Mouse (Mus musculus): ENCODE measurements around the gene Gtf3c2. TPM values are rescaled to one million over a fixed set of nuclear protein-coding genes. Genes with fewer than 3 reads are reported as not detected.
"Not testable (repeated sequence)": the region's sequence is repeated elsewhere in the genome, so short reads cannot be mapped to it uniquely, and the experiment has no call there.

Gene Gtf3c2
- 100 to 1,000 TPM in 1 of 3 experiments, 10 to 100 TPM in 2; 61.8 to 103 (median 81.3) TPM for polyA plus RNA-seq (2017; shearing (Covaris generic))

DNA sequence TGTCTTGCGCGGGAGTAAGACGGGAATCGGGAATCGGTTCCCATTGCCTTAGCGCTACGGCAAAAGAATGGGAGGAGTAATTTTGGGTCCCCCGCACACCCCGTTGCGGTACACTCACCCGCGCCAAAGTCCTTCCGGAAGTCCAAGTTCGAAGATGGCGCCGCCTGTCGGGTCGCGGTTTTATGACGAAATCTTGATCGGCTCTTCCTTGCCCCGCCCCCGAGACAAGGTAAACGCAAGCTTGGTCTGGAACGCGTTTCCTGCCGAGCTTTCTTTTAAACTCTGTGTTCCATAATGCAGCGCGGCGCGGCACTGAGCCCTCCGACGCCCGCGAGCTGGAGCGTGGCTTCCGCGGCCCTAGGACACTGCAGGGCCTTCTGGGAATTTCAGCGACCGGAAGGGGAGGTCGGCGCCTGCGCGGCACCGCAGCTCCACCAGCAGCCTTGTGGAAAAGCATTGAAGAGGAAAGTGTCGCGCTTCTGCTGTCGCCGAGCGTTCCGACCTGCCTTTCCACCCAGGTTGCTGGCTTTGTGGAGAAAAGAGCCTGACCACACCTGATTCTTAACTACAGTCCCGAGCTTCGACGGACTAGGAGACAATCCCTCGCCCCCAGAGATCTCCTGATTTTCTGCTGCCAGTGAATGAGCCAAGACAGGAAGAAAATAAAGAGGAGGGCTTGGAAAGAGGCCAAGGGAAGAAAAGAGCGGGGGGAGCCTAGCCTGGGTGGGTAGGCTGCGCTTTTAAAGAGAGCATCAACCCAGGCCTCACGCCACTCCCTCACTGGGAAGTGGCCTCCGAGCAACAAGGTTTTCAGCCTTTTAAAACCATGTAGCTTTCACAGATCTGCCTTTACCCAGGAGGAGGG lies at the start of gene Gtf3c2, which contains the start of gene Gm29609:
Gene Gtf3c2 (minus strand): TSS at position 379 of the 865 bp plus-strand sequence.
Gene Gm29609 (minus strand): TSS at position 146 of the 865 bp plus-strand sequence.
- ATAC-seq: peak; percentile 94

DNA sequence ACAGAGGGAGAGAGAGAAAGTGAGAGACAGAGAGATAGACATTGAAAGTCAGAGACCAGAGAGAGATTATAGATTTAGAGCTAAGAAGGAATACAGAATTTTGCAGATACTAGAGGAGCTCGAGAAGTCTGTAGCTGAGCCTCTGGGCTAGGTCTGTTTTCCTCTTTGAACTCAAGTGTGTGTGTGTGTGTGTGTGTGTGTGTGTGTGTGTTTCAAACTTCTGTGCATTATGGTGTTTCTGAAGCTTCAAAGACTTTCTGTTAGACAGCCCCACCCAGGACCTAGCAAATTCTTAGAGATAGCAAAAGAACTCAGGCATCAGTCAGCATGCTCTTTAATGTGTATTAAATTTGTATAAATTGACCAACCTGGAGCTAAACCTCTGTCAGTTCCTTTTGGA lies 46.7 kb upstream of the Gtf3c2 start:
- no peak for ATAC-seq

- no peak for ATAC-seq
These were observed 42.8 kb upstream of the Gtf3c2 start for GRCm38 (mm10) chr5:31222696-31223095.

- no peak for ATAC-seq
These were observed 41.5 kb upstream of the Gtf3c2 start for GRCm38 (mm10) chr5:31221304-31221945.

- peak; percentile 92 for ATAC-seq
These were observed 40.7 kb upstream of the Gtf3c2 start, which contains the start of gene Ppm1g for GRCm38 (mm10) chr5:31220448-31221303. Gene Ppm1g (minus strand): TSS chr5:31220687.

DNA sequence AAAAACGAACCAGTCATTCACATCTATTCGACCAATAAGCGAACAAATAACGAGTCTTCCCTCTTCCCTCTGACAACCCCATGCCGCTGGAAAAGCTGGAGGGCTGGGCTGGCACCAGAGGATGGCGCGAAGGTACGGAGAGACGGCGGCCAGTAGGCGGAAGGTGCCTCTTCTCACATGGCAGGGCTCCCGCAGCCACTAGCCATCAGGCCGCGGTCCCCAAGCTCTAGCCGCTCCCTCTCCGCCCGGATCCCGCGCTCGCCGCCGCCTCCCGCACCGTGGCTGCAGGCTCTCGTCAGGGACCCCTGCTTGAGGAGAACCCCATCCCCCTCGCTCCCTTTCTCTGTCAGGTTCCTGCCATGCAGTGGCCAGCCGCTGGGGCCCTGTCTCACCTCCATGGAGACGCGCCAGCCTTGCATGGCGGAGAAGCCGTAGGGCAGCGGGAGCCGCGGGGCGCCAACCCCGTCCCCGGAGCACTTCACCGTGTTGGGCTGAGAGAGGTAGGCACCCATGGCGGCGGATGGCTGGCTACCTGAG lies 40.0 kb upstream of the Gtf3c2 start:
- ATAC-seq: peak; percentile 31

DNA sequence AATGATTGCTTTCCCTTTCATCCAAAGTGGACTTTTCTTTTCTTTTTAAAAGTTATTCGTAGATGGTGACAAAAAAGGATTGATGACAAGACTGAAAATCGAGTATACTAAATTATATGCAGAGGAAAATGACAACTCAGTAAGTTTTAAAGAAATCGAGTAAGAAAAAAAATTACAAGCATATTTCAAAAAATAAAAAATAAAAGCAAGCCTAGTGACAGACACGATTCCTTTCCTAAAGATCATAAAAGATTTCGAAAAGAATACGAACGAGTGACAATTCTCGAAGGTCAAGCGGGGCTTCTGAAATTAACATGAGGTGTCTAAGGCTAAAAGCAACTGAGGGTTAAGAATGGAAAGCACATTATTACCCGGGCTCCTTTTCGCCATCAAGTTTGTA lies 39.5 kb upstream of the Gtf3c2 start:
- no peak for ATAC-seq

GRCm38 (mm10) chr5:31219070-31219469 lies 39.1 kb upstream of the Gtf3c2 start:
- ATAC-seq: no peak

- peak; percentile 24 for ATAC-seq
These were observed 38.4 kb upstream of the Gtf3c2 start for GRCm38 (mm10) chr5:31218294-31218693.

DNA sequence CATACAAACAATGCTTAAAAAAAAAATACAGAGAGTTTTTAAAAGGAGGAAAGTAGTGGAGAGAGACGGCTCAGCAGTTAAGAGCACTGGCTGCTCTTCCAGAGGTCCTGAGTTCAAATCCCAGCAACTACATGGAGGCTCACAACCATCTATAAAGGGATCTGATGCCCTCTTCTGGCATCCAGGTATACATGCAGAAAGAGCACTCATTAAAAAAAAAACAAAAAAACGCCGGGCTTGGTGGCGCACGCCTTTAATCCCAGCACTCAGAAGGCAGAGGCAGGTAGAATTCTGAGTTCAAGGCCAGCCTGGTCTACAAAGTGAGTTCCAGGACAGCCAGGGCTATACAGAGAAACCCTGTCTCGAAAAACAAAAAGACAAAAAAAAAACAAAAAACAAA lies 36.6 kb upstream of the Gtf3c2 start:
- ATAC-seq: not testable (repeated sequence)

- ATAC-seq: no peak
These were observed 24.5 kb upstream of the Gtf3c2 start for GRCm38 (mm10) chr5:31204421-31204820.

DNA sequence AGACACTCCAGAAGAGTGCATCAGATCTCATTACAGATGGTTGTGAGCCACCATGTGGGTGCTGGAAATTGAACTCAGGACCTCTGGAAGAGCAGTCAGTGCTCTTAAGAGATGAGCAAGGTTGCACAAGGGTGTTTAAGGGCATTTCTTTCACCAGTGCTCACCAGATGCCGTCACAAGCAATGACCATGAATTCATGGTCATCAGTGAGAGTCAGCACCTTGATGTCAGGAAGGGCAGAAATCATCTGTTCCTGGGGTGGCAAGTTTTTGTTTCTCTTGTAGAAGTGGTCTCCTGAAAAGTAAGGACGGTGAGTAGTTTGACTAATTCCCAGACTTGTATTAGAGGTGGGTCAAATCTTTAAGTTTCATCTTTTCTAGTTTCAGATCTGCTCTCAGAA lies 23.9 kb upstream of the Gtf3c2 start:
- no peak for ATAC-seq

DNA sequence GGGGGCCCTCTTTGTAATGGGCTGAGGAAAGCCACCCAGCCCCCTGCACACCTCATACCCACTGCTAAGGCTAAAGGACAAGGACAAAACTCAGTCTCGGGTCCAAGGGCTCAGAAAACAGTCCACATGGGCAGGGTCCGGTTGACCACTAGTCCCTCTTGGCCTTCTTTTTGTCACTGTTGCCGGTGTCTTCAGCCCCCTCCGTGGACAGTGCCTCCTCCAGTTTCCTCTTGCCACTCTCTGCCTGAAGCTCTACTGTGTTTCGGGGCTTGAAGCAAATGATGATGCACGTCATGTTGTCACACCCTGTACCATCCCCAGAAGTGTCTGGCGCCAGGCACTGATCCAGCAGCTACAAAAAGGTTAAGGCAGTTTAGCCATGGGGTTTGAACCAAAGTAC lies 23.0 kb upstream of the Gtf3c2 start:
- ATAC-seq: no peak

DNA sequence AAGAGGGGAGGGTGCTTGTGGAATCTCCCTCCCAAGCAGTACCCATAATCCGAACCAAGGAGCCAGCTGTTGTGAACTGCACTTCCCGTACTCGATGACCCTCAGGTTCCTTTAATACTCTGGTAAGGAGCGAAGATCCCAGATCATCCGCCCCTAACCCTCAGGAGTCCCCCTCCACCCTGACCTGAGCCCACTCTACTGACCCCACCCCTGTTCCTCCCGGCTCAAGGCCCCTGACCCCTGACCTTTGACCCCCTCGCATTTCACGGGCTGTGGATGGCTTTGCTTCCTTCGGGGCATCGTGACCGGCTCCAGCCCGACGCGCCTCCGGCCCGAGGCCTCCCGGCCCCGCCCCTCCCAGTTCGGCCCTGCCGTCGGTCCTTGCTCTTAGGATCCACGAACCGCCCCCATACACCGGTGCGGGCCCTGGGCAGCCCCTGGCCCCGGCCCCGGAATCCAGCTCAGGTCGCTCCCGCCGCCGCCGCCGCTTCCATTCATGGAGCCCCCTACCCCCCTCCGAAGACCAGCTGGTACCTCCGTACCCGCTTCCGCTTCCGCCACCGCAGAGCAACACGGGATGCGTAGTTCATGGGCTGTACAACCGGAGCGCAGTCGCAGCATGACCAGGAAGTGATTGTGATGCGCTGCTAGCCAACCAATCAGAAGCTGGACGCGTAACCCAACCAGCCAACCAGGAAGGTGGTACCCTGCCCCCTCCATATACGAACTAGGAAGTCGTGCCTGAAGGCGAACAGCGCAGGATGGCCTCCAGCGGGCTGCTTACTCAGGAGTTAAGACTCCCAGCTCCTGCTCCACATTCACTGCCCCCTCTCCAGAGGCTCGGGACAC lies 22.0 kb upstream of the Gtf3c2 start, which contains the start of gene Zfp513:
Gene Zfp513 (minus strand): TSS at position 562 of the 849 bp plus-strand sequence.
- peak; percentile 99 for ATAC-seq

- no peak for ATAC-seq
These were observed 21.2 kb upstream of the Gtf3c2 start for GRCm38 (mm10) chr5:31201042-31201741.

GRCm38 (mm10) chr5:31200327-31200768 lies 20.4 kb upstream of the Gtf3c2 start:
- ATAC-seq: no peak

- ATAC-seq: no peak
These were observed 19.9 kb upstream of the Gtf3c2 start for GRCm38 (mm10) chr5:31199893-31200292.

DNA sequence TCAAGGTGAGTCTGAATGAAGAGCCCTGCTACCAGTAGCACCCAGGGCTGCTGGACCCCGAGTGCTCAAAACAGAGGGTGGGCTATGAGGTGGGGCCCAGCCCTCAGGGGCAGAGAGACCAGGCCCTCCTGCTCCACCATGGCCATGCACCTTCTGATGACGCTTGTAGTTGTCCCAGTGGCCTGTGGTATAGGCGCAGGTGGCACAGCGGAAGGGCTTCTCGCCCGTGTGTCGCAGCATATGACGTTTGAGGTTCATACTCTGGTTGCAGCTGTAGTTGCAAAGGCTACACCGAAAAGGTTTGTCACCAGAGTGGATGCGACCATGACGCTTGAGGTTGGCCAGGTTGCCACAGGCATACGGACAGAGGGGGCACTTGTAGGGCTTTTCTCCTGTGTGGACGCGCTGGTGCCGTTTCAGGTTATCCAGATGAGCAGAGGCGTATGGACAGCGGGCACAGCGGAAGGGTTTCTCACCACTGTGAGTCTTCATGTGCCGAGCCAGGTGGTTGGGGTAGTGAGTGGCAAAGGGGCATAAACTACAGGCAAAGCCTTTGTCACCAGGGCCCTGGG lies 19.5 kb upstream of the Gtf3c2 start:
- no peak for ATAC-seq

DNA sequence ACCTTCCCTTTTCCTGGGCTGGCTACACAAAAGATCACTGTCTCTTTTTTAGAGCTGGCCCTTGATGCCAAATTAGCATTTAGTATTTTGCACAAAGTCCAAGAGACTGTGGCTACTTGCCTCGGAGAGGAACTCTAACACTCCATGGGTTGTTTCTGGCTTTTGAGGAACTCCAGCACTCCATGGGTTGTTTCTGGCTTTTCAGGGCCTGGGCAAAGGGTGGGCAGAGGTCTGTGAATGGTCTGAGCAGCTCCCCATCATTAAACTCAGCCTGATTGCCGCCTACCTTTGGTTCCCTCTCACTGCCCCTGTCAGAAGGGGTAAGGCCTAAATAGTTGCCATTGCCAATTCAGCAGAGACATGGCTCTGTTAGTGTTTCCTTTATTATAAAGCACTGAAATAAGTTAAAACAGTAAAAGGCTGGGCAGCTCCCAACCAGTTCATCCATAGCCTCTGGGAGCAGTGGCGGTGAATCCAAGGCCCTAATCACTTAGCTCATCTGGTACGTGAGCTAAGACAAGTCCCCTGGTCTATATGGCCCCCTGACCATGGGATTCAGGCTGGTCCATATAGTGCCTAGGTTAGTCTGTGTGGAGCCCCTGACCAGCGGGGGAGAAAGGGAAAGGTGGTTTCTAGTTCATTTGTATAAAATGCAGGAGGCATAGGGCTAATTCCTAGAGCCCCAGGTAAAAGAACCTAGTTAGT lies 18.8 kb upstream of the Gtf3c2 start:
- no peak for ATAC-seq

GRCm38 (mm10) chr5:31198170-31198569 lies 18.2 kb upstream of the Gtf3c2 start:
- ATAC-seq: no peak

Data from inflammation-experienced regulatory T-cells, adult 6 months (primary cell).